Mouse (Mus musculus): ENCODE results near the gene Syndig1l.

Syndig1l gene

GRCm38 (mm10) chr12:84674666-84675526 lies 23.7 kb downstream of the Syndig1l start:
- DNase-seq (ENCODE audit: low spot score in 2 of 2), result no peak

- DNase-seq (ENCODE audit: low spot score in 2 of 2), result no peak
Observed at GRCm38 (mm10) chr12:84671646-84672045, 27.0 kb downstream of the Syndig1l start.

GRCm38 (mm10) chr12:84670555-84670954 lies 28.1 kb downstream of the Syndig1l start:
- no peak for DNase-seq (ENCODE audit: low spot score in 2 of 2)

GRCm38 (mm10) chr12:84653912-84654311 lies 44.7 kb downstream of the Syndig1l start:
- peak; percentile 38 to 40 for DNase-seq (ENCODE audit: low spot score in 2 of 2)

- DNase-seq (ENCODE audit: low spot score in 2 of 2), result no peak
Observed at GRCm38 (mm10) chr12:84650234-84650633, 48.4 kb downstream of the Syndig1l start.

- no peak for DNase-seq (ENCODE audit: low spot score in 2 of 2)
Observed at GRCm38 (mm10) chr12:84640654-84641053, 58.0 kb downstream of the Syndig1l start, which contains the start of gene Vrtn. Gene Vrtn, plus strand, starts transcription at chr12:84641019.

- DNase-seq (ENCODE audit: low spot score in 2 of 2), result no peak
Observed at GRCm38 (mm10) chr12:84640253-84640652, 58.4 kb downstream of the Syndig1l start.

GRCm38 (mm10) chr12:84631867-84632266 lies 66.8 kb downstream of the Syndig1l start:
- DNase-seq (ENCODE audit: low spot score in 2 of 2), result peak; percentile 16 to 44

Measured in urinary bladder, postnatal 36 days (tissue).